Mouse (Mus musculus): ENCODE measurements around the gene Stk11.
"Not testable (repeated sequence)": the region's sequence is repeated elsewhere in the genome, so short reads cannot be mapped to it uniquely, and the experiment has no call there.

The Stk11 gene

GRCm38 (mm10) chr10:80159021-80159560 is 43.5 kb downstream of the Stk11 start:
- peak; percentile 84 for DNase-seq

GRCm38 (mm10) chr10:80159561-80160454 is 44.2 kb downstream of the Stk11 start:
- DNase-seq, result peak; percentile 99

GRCm38 (mm10) chr10:80160455-80161371 is 45.1 kb downstream of the Stk11 start:
- peak; percentile 88 for DNase-seq

- DNase-seq, result peak; percentile 73
These were observed 46.1 kb downstream of the Stk11 start for GRCm38 (mm10) chr10:80161522-80162242.

GRCm38 (mm10) chr10:80162243-80162608 is 46.6 kb downstream of the Stk11 start:
- no peak for DNase-seq

- DNase-seq, result no peak
These were observed 47.2 kb downstream of the Stk11 start for GRCm38 (mm10) chr10:80162716-80163299.

- no peak for DNase-seq
These were observed 48.1 kb downstream of the Stk11 start for GRCm38 (mm10) chr10:80163721-80164120.

- peak; percentile 83 for DNase-seq
These were observed 48.8 kb downstream of the Stk11 start for GRCm38 (mm10) chr10:80164161-80164997.

GRCm38 (mm10) chr10:80164998-80165344 is 49.4 kb downstream of the Stk11 start:
- DNase-seq, result peak; percentile 98

GRCm38 (mm10) chr10:80165392-80166128 is 50.0 kb downstream of the Stk11 start, which contains the start of gene Cirbp:
TSS of gene Cirbp (plus strand) at chr10:80165985.
- peak; percentile 80 for DNase-seq

GRCm38 (mm10) chr10:80166136-80166535 is 50.5 kb downstream of the Stk11 start:
- DNase-seq, result not testable (repeated sequence)

GRCm38 (mm10) chr10:80167460-80168037 is 51.9 kb downstream of the Stk11 start:
- peak; percentile 99 for DNase-seq

- DNase-seq, result peak; percentile 94
These were observed 52.5 kb downstream of the Stk11 start for GRCm38 (mm10) chr10:80168038-80168661.

- no peak for DNase-seq
These were observed 53.5 kb downstream of the Stk11 start for GRCm38 (mm10) chr10:80169070-80169469.

GRCm38 (mm10) chr10:80169651-80170050 is 54.0 kb downstream of the Stk11 start:
- no peak for DNase-seq

- DNase-seq, result no peak
These were observed 54.4 kb downstream of the Stk11 start for GRCm38 (mm10) chr10:80170052-80170451.

GRCm38 (mm10) chr10:80170601-80171021 is 55.0 kb downstream of the Stk11 start:
- DNase-seq, result peak; percentile 67

- DNase-seq, result peak; percentile 56
These were observed 55.6 kb downstream of the Stk11 start for GRCm38 (mm10) chr10:80171252-80171651.

- peak; percentile 69 for DNase-seq
These were observed 56.3 kb downstream of the Stk11 start for GRCm38 (mm10) chr10:80171760-80172526.
